Mouse (Mus musculus): ENCODE results near the gene Scaf4. TPM values are rescaled to one million over a fixed set of nuclear protein-coding genes. Genes with fewer than 3 reads are reported as not detected.
A peak's percentile ranks its signal among the peaks of the same experiment; 100 is the strongest.
"Not testable (repeated sequence)": the region's sequence is repeated elsewhere in the genome, so short reads cannot be mapped to it uniquely, and the experiment has no call there.

Gene Scaf4
- total RNA-seq, 2 experiments from 2014 or later: 59.0 to 69.9 TPM

GRCm38 (mm10) chr16:90242426-90243304 is 41.6 kb downstream of the Scaf4 start:
- no peak for DNase-seq
- intact Hi-C loops (cut with DNase I): no loop called here

GRCm38 (mm10) chr16:90241875-90242274 is 42.4 kb downstream of the Scaf4 start:
- intact Hi-C loops (cut with DNase I): no loop called here
- DNase-seq: no peak

- no peak for DNase-seq
- intact Hi-C loops (cut with DNase I): no loop called here
Observed at GRCm38 (mm10) chr16:90239128-90239746, 45.1 kb downstream of the Scaf4 start.

- no peak for DNase-seq
- intact Hi-C loops (cut with DNase I): no loop called here
Observed at GRCm38 (mm10) chr16:90235188-90235587, 49.1 kb downstream of the Scaf4 start.

GRCm38 (mm10) chr16:90234617-90235016 is 49.7 kb downstream of the Scaf4 start:
- intact Hi-C loops (cut with DNase I): no loop called here
- no peak for DNase-seq

- intact Hi-C loops (cut with DNase I): no loop called here
- no peak for DNase-seq
Observed at GRCm38 (mm10) chr16:90233702-90234101, 50.6 kb downstream of the Scaf4 start.

- intact Hi-C loops (cut with DNase I): no loop called here
- DNase-seq: no peak
Observed at GRCm38 (mm10) chr16:90231302-90231701, 53.0 kb downstream of the Scaf4 start.

GRCm38 (mm10) chr16:90229897-90230296 is 54.4 kb downstream of the Scaf4 start:
- intact Hi-C loops (cut with DNase I): no loop called here
- DNase-seq: no peak

GRCm38 (mm10) chr16:90221441-90222070 is 62.7 kb downstream of the Scaf4 start:
- intact Hi-C loops (cut with DNase I): no loop called here
- no peak for DNase-seq

GRCm38 (mm10) chr16:90220892-90221431 is 63.3 kb downstream of the Scaf4 start:
- DNase-seq: no peak
- intact Hi-C loops (cut with DNase I): no loop called here

GRCm38 (mm10) chr16:90220026-90220891 is 64.0 kb downstream of the Scaf4 start, which contains the start of gene Sod1:
TSS of gene Sod1 (plus strand) at chr16:90220754.
- intact Hi-C loops (cut with DNase I): no loop called here
- DNase-seq: peak; percentile 94

- intact Hi-C loops (cut with DNase I); DNase-seq: not testable (repeated sequence)
Observed at GRCm38 (mm10) chr16:90219445-90219844, 64.9 kb downstream of the Scaf4 start.

GRCm38 (mm10) chr16:90217926-90218325 is 66.4 kb downstream of the Scaf4 start:
- intact Hi-C loops (cut with DNase I): no loop called here
- DNase-seq: no peak

GRCm38 (mm10) chr16:90217356-90217755 is 66.9 kb downstream of the Scaf4 start:
- no peak for DNase-seq
- intact Hi-C loops (cut with DNase I): no loop called here

- intact Hi-C loops (cut with DNase I): no loop called here
- DNase-seq: no peak
Observed at GRCm38 (mm10) chr16:90216414-90216813, 67.9 kb downstream of the Scaf4 start.

GRCm38 (mm10) chr16:90215879-90216278 is 68.4 kb downstream of the Scaf4 start:
- intact Hi-C loops (cut with DNase I): not testable (repeated sequence)

GRCm38 (mm10) chr16:90214731-90215565 is 69.4 kb downstream of the Scaf4 start:
- intact Hi-C loops (cut with DNase I): no loop called here
- DNase-seq: no peak

More at GRCm38 (mm10) chr16:90215879-90216278, 68.4 kb downstream of the Scaf4 start:
- not testable (repeated sequence) for DNase-seq

- intact Hi-C loops (cut with DNase I): no loop called here
- DNase-seq: no peak
Observed at GRCm38 (mm10) chr16:90213477-90214339, 70.6 kb downstream of the Scaf4 start.

All from left cerebral cortex, postnatal 4 days (tissue).